Mouse (Mus musculus) MEL-GATA-1-ER (cell line): Measurements from ENCODE around the gene Dok1.

Experiments used
- DNase-seq: peaks from one replicate; pipeline ENCODE4 v3.0.0-alpha.2; 2012; ENCODE audit warnings: low read depth; ENCODE audit errors: extremely low read depth

Dok1 gene

GRCm38 (mm10) chr6:83014482-83015466, 18.5 kb downstream of the Dok1 start:
- no peak for DNase-seq

GRCm38 (mm10) chr6:83013444-83013843, 19.8 kb downstream of the Dok1 start:
- DNase-seq: no peak

DNA sequence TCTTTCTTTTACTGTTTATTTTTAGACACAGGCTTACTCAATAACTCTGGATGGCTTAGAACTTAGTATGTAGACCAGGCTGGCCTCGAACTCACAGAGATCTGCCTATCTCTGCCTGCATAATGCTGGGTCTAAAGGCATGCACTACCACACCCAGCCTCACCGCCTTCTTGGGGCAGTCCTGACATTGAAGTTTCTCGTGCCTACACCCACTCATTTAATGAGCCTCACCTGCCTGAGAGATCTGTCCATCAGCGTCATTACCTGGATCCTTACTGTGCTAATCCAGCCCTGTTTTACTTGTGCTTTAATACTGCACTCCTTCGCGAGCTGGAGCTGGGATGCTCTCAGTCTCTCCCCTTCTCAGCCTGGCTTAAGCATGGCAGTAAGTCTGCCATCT, 21.5 kb downstream of the Dok1 start:
- DNase-seq: no peak

GRCm38 (mm10) chr6:83011255-83011654, 22.0 kb downstream of the Dok1 start:
- no peak for DNase-seq

- peak; percentile 79 for DNase-seq
Measured at GRCm38 (mm10) chr6:83010010-83010409, 23.3 kb downstream of the Dok1 start.

GRCm38 (mm10) chr6:83008659-83009058, 24.6 kb downstream of the Dok1 start:
- DNase-seq: no peak

DNA sequence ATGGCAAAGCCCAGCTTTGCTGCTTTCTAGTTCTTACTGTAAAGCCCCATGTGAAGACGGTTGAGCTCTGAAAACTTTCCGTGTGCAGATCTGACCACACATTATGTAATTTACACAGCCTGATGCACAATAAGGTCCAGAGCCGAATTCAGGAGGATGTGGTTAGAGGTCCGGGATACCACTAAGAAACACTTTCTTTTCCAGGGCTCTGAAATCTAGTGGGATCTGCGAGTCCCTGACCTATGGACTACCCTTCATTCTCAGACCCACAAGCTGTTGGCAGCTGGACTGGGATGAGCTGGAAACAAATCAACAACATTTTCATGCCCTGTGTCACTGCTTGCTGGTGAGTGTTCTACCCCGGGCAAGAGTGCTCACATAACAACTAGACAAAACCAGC, 27.2 kb downstream of the Dok1 start:
- no peak for DNase-seq

DNA sequence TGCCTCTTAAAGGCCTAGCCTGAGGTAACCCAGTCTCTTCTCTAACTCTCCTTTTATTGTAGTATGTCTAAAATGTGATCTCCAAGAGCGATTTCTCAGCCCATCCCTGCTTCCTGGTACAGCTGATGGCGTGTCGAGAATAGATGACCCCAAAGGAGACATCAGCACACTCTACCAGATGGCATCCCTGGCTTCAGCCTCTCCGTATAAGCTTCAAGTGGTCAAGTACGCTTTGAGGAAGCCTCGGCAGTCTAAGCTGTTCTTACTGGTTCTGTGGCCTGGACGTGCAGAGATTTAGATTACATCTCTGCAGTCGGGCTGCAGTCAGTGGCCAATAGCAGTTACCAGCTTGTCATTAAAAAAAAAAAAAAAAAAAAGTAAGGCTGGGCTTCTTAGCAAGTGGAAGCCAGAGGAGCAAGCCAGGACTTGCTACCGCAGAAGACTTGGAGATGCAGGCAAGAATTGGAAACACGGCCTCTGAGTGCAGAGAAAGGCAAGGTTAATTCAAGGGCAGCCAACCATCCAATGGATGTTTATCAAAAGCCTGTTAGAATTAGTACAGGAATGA, 27.7 kb downstream of the Dok1 start:
- DNase-seq: no peak

- DNase-seq: peak; percentile 77
Measured at GRCm38 (mm10) chr6:83004872-83005271, 28.4 kb downstream of the Dok1 start.

DNA sequence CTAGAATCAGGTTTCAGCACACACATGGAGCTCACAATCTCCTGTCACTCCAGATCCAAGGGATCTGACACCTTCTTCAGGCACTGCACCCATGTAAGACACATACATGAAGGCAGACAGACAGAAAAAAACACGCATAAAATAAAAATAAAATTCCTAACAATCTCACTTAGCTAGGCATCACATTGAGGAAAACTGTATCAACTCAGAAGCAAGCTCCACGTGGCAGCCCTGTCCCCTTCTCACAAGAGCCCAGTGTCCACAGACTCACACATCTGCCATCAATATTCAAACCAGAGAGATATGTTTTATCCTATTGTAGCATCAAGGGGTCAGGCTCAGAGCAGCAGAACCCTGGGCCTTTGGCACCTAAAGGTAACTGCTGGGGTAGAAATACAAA, 29.0 kb downstream of the Dok1 start:
- no peak for DNase-seq

- DNase-seq: no peak
Measured at GRCm38 (mm10) chr6:83003850-83004249, 29.4 kb downstream of the Dok1 start.

DNA sequence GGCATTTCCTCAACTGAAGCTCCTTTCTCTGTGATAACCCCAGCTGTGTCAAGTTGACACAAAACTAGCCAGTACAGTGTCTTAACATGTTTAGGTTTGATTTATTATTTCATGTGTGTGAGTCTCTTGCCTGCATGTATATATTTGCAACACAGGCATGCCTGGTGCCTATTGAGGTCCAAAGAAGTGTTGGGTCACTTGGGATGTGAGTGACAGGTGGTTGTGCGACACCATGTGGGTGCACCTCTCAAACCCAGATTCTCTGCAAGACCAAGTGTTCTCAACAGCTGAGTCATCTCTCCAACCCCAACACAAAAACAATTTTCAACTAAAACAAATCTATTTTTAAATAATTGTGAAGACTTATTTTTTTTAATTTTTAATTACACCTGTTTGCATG, 30.2 kb downstream of the Dok1 start:
- no peak for DNase-seq

- no peak for DNase-seq
Measured at GRCm38 (mm10) chr6:82999986-83000385, 33.3 kb downstream of the Dok1 start.

DNA sequence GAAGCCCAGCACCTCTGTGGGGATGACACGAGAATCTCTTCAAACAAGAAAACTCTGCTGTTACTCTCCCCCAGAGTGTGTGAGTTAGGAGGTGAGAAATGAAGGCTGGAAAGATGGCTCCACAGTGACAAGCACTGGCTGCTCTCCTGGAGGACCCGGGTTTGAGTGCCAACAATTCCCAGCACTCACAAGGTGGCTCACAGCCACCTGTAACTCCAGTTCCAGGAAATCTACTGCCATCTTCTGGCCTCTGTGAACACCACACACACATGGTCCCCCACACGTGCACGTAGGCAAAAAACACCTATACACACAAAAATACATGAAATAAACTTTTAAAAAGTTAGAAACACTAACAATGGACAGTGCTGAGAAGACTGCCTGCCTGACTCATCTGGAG, 34.9 kb downstream of the Dok1 start:
- no peak for DNase-seq

GRCm38 (mm10) chr6:82997511-82998102, 35.7 kb downstream of the Dok1 start:
- DNase-seq: no peak

DNA sequence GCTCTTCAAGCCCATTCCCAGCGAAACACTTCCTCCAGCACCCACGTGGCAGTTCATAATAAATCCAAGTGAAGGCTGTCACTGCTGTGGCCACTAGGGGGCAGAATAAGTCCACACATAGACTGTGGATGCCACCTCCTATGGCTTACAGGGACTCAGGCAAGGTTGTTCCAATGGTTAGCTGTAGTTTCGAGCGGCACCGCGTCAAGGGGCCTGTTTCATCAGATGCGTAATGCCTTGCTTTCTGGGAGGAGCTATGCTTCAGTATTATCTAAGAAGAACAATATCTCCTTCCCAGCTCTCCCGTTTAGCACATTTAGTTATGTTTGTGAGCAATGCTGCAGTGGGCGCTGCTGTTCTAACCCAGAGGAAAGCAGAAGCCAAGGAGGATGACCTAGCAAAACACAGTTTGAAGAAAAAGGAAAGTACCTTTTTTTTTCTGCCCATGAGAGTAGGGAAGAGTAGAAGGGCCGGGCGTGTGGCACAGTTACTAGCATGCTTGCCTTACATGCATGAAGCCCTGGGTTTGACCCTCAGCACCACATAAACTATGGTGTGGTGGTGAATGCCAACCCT, 36.4 kb downstream of the Dok1 start:
- DNase-seq: peak; percentile 98

DNA sequence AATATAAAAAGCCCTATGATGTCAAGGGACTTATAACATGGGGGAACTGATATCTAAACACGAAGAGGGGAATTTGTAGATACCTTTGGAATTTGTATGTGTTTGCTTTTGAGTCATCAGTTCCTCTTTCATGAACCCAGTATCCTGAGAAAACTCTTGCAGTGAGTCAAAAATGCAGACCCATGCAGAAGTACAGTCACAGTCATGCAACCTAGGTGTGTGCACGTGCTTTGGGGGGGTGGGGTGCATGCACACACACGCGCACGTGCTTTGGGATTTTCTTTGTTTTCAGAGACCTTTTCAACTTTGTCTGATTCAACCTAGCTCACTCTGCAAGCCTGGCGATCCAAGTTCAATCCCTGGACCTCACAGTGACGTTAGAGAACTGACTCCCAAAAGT, 38.9 kb downstream of the Dok1 start:
- no peak for DNase-seq

DNA sequence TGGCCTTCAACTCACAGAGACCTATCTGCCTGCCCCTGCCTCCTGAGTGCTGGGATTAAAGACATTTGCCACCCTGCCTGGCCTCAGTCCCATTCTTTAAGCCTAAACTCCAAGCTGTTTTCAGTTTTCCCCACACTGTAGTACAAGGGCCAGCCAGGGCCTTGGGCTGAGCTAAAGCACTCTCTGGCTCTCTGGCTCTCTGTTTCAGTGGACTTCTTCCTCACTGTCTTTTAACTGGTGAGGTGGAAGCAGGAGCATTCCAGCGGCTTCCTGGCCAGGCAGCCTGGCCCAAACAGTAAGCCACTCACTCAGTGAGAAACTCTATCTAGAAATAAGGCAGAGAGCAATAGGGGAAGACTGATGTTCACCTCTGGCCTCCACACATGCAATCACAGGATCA, 39.6 kb downstream of the Dok1 start:
- no peak for DNase-seq

DNA sequence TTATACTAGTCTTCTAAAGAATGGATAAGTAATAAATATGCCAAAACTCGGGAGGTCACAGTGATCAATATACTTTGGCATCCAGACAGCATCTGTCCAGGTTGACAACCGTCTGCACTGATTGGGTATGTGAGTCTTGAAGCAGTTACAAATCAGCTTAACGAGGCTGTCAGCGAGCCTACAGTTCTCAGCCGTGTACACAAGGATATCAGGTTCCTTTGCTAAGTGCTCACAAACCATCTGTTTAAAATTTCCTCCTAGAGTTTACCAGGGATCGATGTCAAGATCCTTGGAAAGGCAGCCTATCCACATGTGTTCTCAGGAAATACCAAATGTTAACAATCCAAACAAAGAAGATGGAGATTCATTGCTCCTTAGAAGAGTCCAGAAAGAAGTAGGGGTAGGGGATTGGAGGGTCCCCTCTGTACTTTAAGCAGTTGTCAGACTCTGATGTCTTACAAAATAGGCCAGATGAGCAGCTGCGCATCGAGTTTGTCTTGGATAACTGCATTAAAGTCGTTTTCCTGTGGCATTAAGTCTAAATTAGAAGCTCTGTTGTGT, 45.8 kb downstream of the Dok1 start:
- DNase-seq: no peak
